Mouse (Mus musculus): ENCODE results near the gene Hhatl.

The Hhatl gene

GRCm38 (mm10) chr9:121807546-121807945 is 15.2 kb upstream of the Hhatl start:
- DNase-seq (ENCODE audit: low spot score in 2 of 2), result no peak

- no peak for DNase-seq (ENCODE audit: low spot score in 2 of 2)
Observed at GRCm38 (mm10) chr9:121802747-121803146, 10.4 kb upstream of the Hhatl start.

GRCm38 (mm10) chr9:121798887-121799520 is 6.7 kb upstream of the Hhatl start:
- no peak for DNase-seq (ENCODE audit: low spot score in 2 of 2)

- no peak for DNase-seq (ENCODE audit: low spot score in 2 of 2)
Observed at GRCm38 (mm10) chr9:121797722-121798121, 5.4 kb upstream of the Hhatl start.

GRCm38 (mm10) chr9:121794972-121795539 is 2.7 kb upstream of the Hhatl start:
- no peak for DNase-seq (ENCODE audit: low spot score in 2 of 2)

GRCm38 (mm10) chr9:121791206-121791605 is 1.1 kb downstream of the Hhatl start:
- DNase-seq (ENCODE audit: low spot score in 2 of 2), result no peak

- DNase-seq (ENCODE audit: low spot score in 2 of 2), result no peak
Observed at GRCm38 (mm10) chr9:121786359-121786758, 5.9 kb downstream of the Hhatl start.

GRCm38 (mm10) chr9:121785261-121785660 is 7.0 kb downstream of the Hhatl start:
- DNase-seq (ENCODE audit: low spot score in 2 of 2), result no peak

GRCm38 (mm10) chr9:121784801-121785200 is 7.5 kb downstream of the Hhatl start:
- DNase-seq (ENCODE audit: low spot score in 2 of 2), result no peak

- DNase-seq (ENCODE audit: low spot score in 2 of 2), result no peak
Observed at GRCm38 (mm10) chr9:121778066-121778624, 14.2 kb downstream of the Hhatl start.

- DNase-seq (ENCODE audit: low spot score in 2 of 2), result no peak
Observed at GRCm38 (mm10) chr9:121777484-121778065, 14.7 kb downstream of the Hhatl start, which contains the start of gene Klhl40. Gene Klhl40 (plus strand): TSS chr9:121777607.

- DNase-seq (ENCODE audit: low spot score in 2 of 2), result no peak
Observed at GRCm38 (mm10) chr9:121776511-121776910, 15.8 kb downstream of the Hhatl start.

- DNase-seq (ENCODE audit: low spot score in 2 of 2), result no peak
Observed at GRCm38 (mm10) chr9:121775951-121776350, 16.4 kb downstream of the Hhatl start.

GRCm38 (mm10) chr9:121772412-121772811 is 19.9 kb downstream of the Hhatl start:
- DNase-seq (ENCODE audit: low spot score in 2 of 2), result no peak

GRCm38 (mm10) chr9:121765166-121765855 is 27.0 kb downstream of the Hhatl start:
- DNase-seq (ENCODE audit: low spot score in 2 of 2), result no peak

- DNase-seq (ENCODE audit: low spot score in 2 of 2), result no peak
Observed at GRCm38 (mm10) chr9:121763716-121764115, 28.6 kb downstream of the Hhatl start.

- no peak for DNase-seq (ENCODE audit: low spot score in 2 of 2)
Observed at GRCm38 (mm10) chr9:121762761-121763160, 29.5 kb downstream of the Hhatl start.

- no peak for DNase-seq (ENCODE audit: low spot score in 2 of 2)
Observed at GRCm38 (mm10) chr9:121762248-121762647, 30.1 kb downstream of the Hhatl start.

- DNase-seq (ENCODE audit: low spot score in 2 of 2), result no peak
Observed at GRCm38 (mm10) chr9:121761787-121762186, 30.5 kb downstream of the Hhatl start.

- DNase-seq (ENCODE audit: low spot score in 2 of 2), result no peak
Observed at GRCm38 (mm10) chr9:121761091-121761665, 31.1 kb downstream of the Hhatl start.

GRCm38 (mm10) chr9:121760271-121761090 is 31.8 kb downstream of the Hhatl start:
- peak in 1 of 2 experiments; percentile 28 for DNase-seq (ENCODE audit: low spot score in 2 of 2)
